Mouse (Mus musculus) CH12.LX (cell line): ENCODE measurements at regions not wholly inside any gene's neighbourhood (a gene's known extent, or its start where the extent isn't known, plus 50 kb on each side); places are given as distances from the start of the nearest gene placed in this dataset.

Experiments
- DNase-seq: peaks from one replicate; pipeline ENCODE4 v3.0.0-alpha.2; 2013; ENCODE audit errors: extremely low read depth
- H3K27ac ChIP-seq: 2 replicates; pipeline ENCODE4 v1.5.1; 2012; ENCODE audit warnings: low read depth, mild to moderate bottlenecking, control low read depth, moderate library complexity; ENCODE audit not compliant: insufficient read depth
- H3K27me3 ChIP-seq: replicated peaks from 2 replicates; pipeline ENCODE3; 2012; ENCODE audit warnings: inconsistent platforms
- H3K36me3 ChIP-seq, 2 experiments: replicated peaks in 1 of 2; 2 replicates each; pipeline versions ENCODE3 to v1.6.1; 2012; ENCODE audit warnings: inconsistent platforms in 1 of 2, low read length in 1 of 2, mild to moderate bottlenecking in 1 of 2, mixed read lengths in 1 of 2, moderate library complexity in 1 of 2; ENCODE audit not compliant: control insufficient read depth in 1 of 2, insufficient read depth in 1 of 2
- H3K4me1 ChIP-seq, 2 experiments: 2 replicates each; pipeline ENCODE4 v1.6.1; 2012; ENCODE audit warnings: inconsistent platforms in 1 of 2, moderate library complexity in 1 of 2; ENCODE audit not compliant: insufficient read depth in 2 of 2, control insufficient read depth in 1 of 2
- H3K4me2 ChIP-seq: 2 replicates; pipeline ENCODE4 v1.6.1; 2012; ENCODE audit warnings: low read depth, mild to moderate bottlenecking, control low read depth; ENCODE audit not compliant: poor library complexity, insufficient read depth, severe bottlenecking
- H3K4me3 ChIP-seq, 3 experiments: fragments of 150-350 bp in 1 of 3; sonication (generic) in 1 of 3; replicated peaks in 1 of 3; 2 replicates each; pipeline versions ENCODE3 to v1.5.1; 2011 to 2012; ENCODE audit warnings: low read depth in 2 of 3, low read length in 2 of 3, mild to moderate bottlenecking in 2 of 3, moderate library complexity in 2 of 3, control low read depth in 1 of 3, improper control_type of control experiment in 1 of 3, inconsistent platforms in 1 of 3, mixed read lengths in 1 of 3; ENCODE audit not compliant: poor library complexity in 1 of 3
- H3K79me2 ChIP-seq: replicated peaks from 2 replicates; pipeline ENCODE4 v1.6.1; 2012; ENCODE audit warnings: mild to moderate bottlenecking, moderate library complexity; ENCODE audit not compliant: control insufficient read depth, poor library complexity, insufficient read depth, severe bottlenecking; ENCODE audit errors: extremely low read depth
- H3K9ac ChIP-seq: 2 replicates; pipeline ENCODE4 v1.6.1; 2012; ENCODE audit warnings: low read depth, mild to moderate bottlenecking, control low read depth, moderate library complexity; ENCODE audit not compliant: insufficient read depth
- H3K9me3 ChIP-seq: replicated peaks from 2 replicates; pipeline ENCODE3; 2012; ENCODE audit warnings: low read length, inconsistent platforms, mixed read lengths
- CTCF ChIP-seq, 2 experiments: IDR thresholded peaks in 1 of 2; conservative IDR thresholded peaks in 1 of 2; 2 replicates each; pipeline ENCODE4 v1.5.1; 2011 to 2012; ENCODE audit warnings: low read depth in 2 of 2, low read length in 2 of 2, improper control_type of control experiment in 1 of 2, inconsistent platforms in 1 of 2, mild to moderate bottlenecking in 1 of 2, moderate library complexity in 1 of 2
- E2F4 ChIP-seq: IDR thresholded peaks from 2 replicates; pipeline ENCODE4 v1.6.1; 2011; ENCODE audit warnings: low read depth, low read length, improper control_type of control experiment; ENCODE audit not compliant: insufficient replicate concordance
- ELF1 ChIP-seq: IDR thresholded peaks from 2 replicates; pipeline ENCODE4 v1.6.1; 2014; ENCODE audit warnings: low read depth, mild to moderate bottlenecking, inconsistent platforms, low read length, improper control_type of control experiment
- GABPA ChIP-seq: IDR thresholded peaks from 2 replicates; pipeline ENCODE4 v1.6.1; 2012; ENCODE audit warnings: low read depth, low read length, improper control_type of control experiment, inconsistent platforms; ENCODE audit not compliant: insufficient replicate concordance
- MAZ ChIP-seq: IDR thresholded peaks from 2 replicates; pipeline ENCODE4 v1.6.1; 2012; ENCODE audit warnings: low read depth, mild to moderate bottlenecking, inconsistent platforms, low read length, improper control_type of control experiment, moderate library complexity
- MEF2A ChIP-seq: IDR thresholded peaks from 2 replicates; pipeline ENCODE4 v1.6.1; 2014; ENCODE audit warnings: low read depth, mild to moderate bottlenecking, inconsistent platforms, low read length, improper control_type of control experiment, borderline replicate concordance
- MXI1 ChIP-seq: IDR thresholded peaks from 2 replicates; pipeline ENCODE4 v1.6.1; 2011; ENCODE audit warnings: mild to moderate bottlenecking, low read depth, low read length, improper control_type of control experiment
- MYC ChIP-seq: IDR thresholded peaks from 2 replicates; pipeline ENCODE4 v1.6.1; 2011; ENCODE audit warnings: low read depth, mild to moderate bottlenecking, improper control_type of control experiment, low read length
- NELFE ChIP-seq: IDR thresholded peaks from 2 replicates; pipeline ENCODE4 v1.6.1; 2011; ENCODE audit warnings: low read depth, low read length, improper control_type of control experiment
- NRF1 ChIP-seq: IDR thresholded peaks from 2 replicates; pipeline ENCODE4 v1.6.1; 2014; ENCODE audit warnings: low read depth, mild to moderate bottlenecking, inconsistent platforms, low read length, improper control_type of control experiment, moderate library complexity
- PAX5 ChIP-seq: IDR thresholded peaks from 2 replicates; pipeline ENCODE4 v1.6.1; 2012; ENCODE audit warnings: low read length, inconsistent platforms, mixed read lengths
- POLR2AphosphoS2 ChIP-seq: IDR thresholded peaks from 2 replicates; pipeline ENCODE4 v1.6.1; 2011; ENCODE audit warnings: low read depth, low read length, improper control_type of control experiment
- RCOR1 ChIP-seq: conservative IDR thresholded peaks from 2 replicates; pipeline ENCODE4 v1.6.1; 2012; ENCODE audit warnings: low read depth, mild to moderate bottlenecking, inconsistent platforms, low read length, improper control_type of control experiment
- SIN3A ChIP-seq: IDR thresholded peaks from 2 replicates; pipeline ENCODE4 v1.6.1; 2012; ENCODE audit warnings: low read length, improper control_type of control experiment, inconsistent platforms
- TBP ChIP-seq: conservative IDR thresholded peaks from 2 replicates; pipeline ENCODE4 v1.6.1; 2011; ENCODE audit warnings: low read depth, low read length, improper control_type of control experiment
- TCF12 ChIP-seq: IDR thresholded peaks from 2 replicates; pipeline ENCODE4 v1.6.1; 2014; ENCODE audit warnings: low read depth, mild to moderate bottlenecking, inconsistent platforms, low read length, improper control_type of control experiment
- USF1 ChIP-seq: IDR thresholded peaks from 2 replicates; pipeline ENCODE4 v1.6.1; 2014; ENCODE audit warnings: low read depth, mild to moderate bottlenecking, inconsistent platforms, low read length, improper control_type of control experiment
- ZC3H11A ChIP-seq: IDR thresholded peaks from 2 replicates; pipeline ENCODE4 v1.6.1; 2012; ENCODE audit warnings: low read depth, mild to moderate bottlenecking, inconsistent platforms, low read length, improper control_type of control experiment
- dilution Hi-C: fragments of 300-500 bp; cut with MboI; formaldehyde crosslinking; loops from 2 replicates; pipeline ENCODE4 v1.14.3; 2020; ENCODE audit warnings: low sequenced_read_pairs; ENCODE audit not compliant: extremely low pct_unique_long_range_greater_than_20kb, extremely low pct_ligation_motif_present
- in situ Hi-C: fragments of 300-500 bp; cut with MboI; formaldehyde crosslinking; loops from 3 replicates; pipeline ENCODE4 v1.14.3; 2019; ENCODE audit warnings: low sequenced_read_pairs, low pct_ligation_motif_present, low pct_unique_long_range_greater_than_20kb, mixed read lengths

DNA sequence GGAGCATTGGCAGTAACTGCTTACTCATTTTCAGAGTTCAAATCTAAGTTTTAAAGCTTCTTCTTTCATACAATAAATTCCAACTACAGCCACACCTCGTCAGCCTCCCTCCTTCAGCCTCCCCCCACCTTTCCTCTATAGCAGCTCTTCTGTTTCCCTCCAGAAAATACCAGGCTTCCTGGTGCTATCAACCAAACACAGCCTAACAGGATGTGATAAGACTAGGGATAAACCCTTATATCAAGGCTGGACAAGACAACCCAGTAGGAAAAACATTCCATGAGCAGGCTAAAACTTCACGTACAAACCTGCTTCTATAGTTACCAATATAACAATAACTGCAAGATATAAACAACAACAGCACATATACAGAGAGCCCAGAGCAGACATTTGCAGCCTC is 1248.6 kb downstream of the Mat2b start:
- Histone ChIP-seq H3K36me3 (no peaks in the 10 kb centered on the region), H3K4me2 (no peak overlapping the region), H3K9me3 (peaks cover 42% of the 10 kb centered on the region), H3K79me2 (no peaks in the 10 kb centered on the region), H3K4me3 (no peak overlapping the region), H3K27me3 (no peaks in the 10 kb centered on the region), H3K27ac (no peak overlapping the region), H3K4me1 (no peaks in the 10 kb centered on the region), H3K9ac (no peak overlapping the region)
- in situ Hi-C loops: no loop called here
- DNase-seq: no peak
- dilution Hi-C loops: no loop called here
- TF ChIP-seq MEF2A (no peak), CTCF (conservative IDR thresholded peaks at IDR 0.05 in 1 of 2, IDR thresholded peaks at IDR 0.05 in 1 of 2; ENCODE audit: low read depth in 2 of 2, low read length in 2 of 2) (no peak), SIN3A (no peak), E2F4 (no peak), NELFE (no peak), ZC3H11A (no peak), RCOR1 (no peak), MAZ (no peak), TCF12 (no peak), POLR2AphosphoS2 (no peak)

DNA sequence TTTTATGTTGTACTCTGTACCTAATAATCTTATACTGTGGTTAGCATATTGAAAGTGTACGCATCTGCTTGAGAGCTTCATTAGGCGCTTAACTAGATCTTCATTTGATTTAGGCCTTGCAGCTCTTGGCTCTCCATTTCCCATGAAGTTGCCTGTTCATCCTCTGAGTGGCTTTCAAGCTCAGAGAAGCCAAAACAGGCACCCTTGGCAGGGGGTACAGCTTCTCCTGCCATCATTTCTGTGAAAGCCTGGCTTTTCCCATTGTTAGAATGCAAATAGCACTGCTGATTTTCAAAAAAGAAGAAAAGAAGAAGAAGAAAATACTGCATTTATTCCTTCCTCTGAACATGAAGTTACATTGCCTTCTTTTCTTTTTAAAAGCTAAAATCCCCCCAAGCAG is 1283.3 kb downstream of the Mat2b start:
- no peak overlapping the region for H3K9ac ChIP-seq
- peaks cover 27% of the 10 kb centered on the region for H3K9me3 ChIP-seq
- H3K79me2 ChIP-seq: no peaks in the 10 kb centered on the region
- no peaks in the 10 kb centered on the region for H3K36me3 ChIP-seq
- no peak overlapping the region for H3K4me3 ChIP-seq
- no peak overlapping the region for H3K27ac ChIP-seq
- dilution Hi-C loops: no loop called here
- DNase-seq: no peak
- no peaks in the 10 kb centered on the region for H3K27me3 ChIP-seq
- H3K4me1 ChIP-seq: no peaks in the 10 kb centered on the region
- in situ Hi-C loops: no loop called here
- no peak overlapping the region for H3K4me2 ChIP-seq
- no peak for TF ChIP-seq ELF1
- TF ChIP-seq PAX5: no peak
- TF ChIP-seq MXI1: no peak
- TF ChIP-seq GABPA: no peak
- no peak for TF ChIP-seq NRF1
- TF ChIP-seq TBP: no peak
- no peak for TF ChIP-seq MYC
- no peak for TF ChIP-seq MEF2A
- no peak for TF ChIP-seq RCOR1
- no peak for TF ChIP-seq USF1
- TF ChIP-seq ZC3H11A: no peak
- no peak for TF ChIP-seq POLR2AphosphoS2
